Mouse (Mus musculus) spleen, adult 2 months (tissue): Measurements from ENCODE around the gene Gm48551.

Experiments used
- CTCF ChIP-seq: fragments of 200-500 bp; IDR thresholded peaks from 2 replicates; pipeline ENCODE4 v1.5.1; 2011; ENCODE audit warnings: mild to moderate bottlenecking, inconsistent platforms; ENCODE audit not compliant: insufficient read depth, insufficient read length, insufficient replicate concordance; ENCODE audit errors: extremely low read depth
- POLR2A ChIP-seq: fragments of 200-500 bp; IDR thresholded peaks from 2 replicates; pipeline ENCODE4 v1.6.1; 2011; ENCODE audit warnings: low read depth, low read length, inconsistent platforms

GRCm38 (mm10) chr10:81402227-81402765 is 18.0 kb downstream of the Gm48551 start:
- TF ChIP-seq CTCF: no peak
- no peak for TF ChIP-seq POLR2A
